Mouse (Mus musculus): Measurements from ENCODE around the gene Flt4. TPM values are rescaled to one million over a fixed set of nuclear protein-coding genes. Genes with fewer than 3 reads are reported as not detected.

The Flt4 gene
- total RNA-seq, 1 experiment from 2014 or later: 20.1 TPM

DNA sequence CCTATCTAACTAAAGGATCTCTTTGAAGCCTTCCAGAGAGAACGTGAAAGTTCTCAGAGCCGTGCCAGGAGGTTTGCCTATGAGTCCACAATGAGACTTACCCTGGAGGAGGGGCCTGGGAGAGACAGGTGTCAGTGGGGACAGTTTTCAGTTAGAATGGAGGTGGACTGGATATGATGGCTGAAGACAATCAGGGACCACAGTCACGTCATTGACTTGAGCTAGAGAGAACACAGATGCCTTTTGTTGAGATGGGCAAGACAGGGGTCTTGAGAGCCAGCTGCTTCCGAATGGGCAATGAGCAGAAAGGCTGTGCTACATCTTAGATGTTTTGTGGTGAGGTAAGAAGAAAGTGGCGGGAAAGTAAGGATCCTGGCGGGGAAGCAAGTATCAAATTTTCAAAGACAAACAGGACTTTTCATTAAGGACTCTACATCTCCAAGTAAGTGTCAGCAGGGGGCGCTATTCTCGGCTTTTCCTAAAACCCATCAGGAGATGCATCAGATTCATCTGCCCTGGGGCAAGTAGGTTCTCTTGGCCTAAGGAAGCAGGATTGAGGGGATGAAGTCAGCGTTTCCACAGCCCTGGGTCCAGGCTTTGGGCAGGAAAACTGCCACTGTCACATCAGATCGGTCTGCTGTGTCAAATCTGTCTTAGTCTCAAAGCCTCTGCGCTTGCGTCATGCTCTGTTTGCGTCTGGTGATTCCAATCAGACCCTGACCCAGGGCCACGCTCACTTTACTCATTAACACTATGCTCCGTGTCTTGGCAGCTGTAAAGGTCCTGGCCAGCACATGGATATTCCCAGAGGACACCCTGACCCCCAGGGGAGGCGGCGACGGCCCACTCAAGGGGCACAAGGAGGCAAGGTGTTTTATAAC, 41.3 kb downstream of the Flt4 start:
- DNase-seq: no peak

DNA sequence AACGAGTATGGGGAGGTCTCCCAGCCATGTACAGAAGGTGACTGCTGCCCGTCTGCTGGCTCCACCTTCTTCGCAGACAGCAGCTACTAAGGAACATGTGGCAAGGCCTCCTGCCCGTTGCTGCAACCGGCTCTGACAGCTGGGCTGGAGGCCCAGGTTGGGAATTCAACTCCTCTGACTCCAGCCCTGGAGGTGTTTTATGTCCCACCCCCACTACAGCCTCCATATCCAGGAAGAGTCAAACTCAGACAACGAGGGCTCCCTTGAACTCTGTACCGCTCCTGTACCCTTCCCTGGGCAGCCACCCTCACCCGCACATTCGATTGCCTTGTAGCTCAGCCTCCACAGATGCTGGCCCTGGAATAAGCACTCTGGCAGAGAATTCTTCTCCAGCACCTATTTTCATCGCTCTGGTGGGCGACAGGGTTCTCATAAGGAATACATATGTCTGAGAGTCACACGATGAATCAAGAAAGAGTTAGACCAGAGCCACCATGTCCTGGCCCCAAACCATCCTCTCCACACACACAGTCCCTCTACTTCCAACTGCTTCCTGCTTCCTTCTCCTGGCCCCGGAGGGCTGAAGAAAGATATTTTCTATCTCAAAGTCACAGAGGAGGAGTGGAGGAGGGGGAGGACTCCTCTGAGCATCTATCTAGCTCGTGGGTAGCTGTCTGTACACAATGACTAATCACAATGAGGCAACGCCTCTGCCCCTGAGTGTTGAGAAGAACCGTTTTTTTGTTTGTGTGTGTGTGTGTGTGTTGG, 42.1 kb downstream of the Flt4 start:
- DNase-seq: no peak

DNA sequence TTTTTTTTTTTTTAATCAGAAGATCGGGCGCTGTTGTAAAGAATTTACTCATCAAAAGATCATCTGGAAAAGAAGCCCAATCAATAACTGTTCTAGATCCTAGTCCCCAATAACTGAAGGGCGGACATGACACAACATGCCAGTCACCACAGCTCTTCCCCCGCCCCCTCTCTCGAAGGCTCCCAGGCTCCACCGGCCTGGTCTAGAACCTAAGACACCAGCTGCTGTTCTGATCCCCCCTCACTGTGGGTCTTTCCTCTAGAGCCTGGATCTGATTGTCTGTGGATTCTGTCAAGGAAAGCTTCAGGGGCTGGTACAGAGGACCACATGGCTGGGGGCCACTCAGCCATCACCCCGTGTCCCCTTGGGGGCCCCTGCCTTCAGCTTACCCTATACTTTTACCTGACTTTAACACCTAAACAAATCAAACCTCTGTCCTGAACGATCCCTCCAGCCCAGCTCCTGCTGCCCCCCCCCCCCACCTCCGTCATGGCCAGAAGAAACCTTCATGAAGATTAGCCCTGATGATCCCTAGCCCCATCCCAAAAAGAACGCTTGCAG, 42.8 kb downstream of the Flt4 start:
- no peak for DNase-seq

DNA sequence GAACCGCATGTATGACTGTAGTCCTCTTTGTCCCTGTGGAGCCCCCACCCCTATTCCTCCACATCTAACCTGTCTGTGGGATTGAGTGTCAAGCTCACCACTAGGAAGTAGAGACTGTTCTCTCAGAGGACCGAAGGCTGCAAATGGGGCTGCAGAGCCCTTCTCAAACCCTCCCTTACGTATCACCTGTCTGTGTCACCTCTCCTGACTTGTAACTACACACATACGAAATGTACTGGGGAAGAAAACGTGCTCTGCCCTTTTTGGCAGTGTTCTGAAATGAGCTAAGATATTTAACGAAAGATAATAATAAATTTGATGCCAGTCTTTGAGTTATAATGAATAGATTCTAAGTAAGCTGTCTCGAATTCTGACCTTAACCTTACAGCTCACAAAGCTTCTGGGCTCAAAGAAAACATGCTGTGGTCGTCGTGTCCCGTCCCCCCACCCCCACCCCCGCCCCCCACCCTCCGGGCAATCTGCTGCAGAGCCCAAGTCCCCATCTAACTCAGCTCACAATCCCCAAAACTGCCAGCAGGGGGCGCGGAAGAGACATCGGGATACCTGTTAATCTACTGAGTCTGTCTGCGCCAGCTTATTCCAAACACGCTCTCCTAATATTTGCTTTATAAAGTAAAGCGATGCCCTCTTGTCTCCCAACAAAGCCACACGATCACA, 43.5 kb downstream of the Flt4 start:
- DNase-seq: peak; percentile 86

DNA sequence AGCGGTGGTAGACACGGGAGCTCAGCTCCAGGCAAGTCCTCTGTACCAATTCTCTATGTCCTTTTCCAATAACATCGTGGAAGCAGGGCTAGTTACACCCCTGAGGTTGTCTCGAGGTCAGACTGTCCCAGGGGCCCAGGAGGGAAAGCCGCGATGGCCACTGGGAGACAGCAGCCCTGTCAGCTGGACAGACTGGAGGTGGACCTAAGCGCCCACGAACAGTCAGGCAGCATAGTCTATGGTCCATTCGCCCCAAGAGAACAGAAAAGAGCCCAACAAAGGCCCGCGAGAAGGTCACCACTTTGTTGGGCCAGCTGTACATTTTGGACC, 44.0 kb downstream of the Flt4 start:
- no peak for DNase-seq

DNA sequence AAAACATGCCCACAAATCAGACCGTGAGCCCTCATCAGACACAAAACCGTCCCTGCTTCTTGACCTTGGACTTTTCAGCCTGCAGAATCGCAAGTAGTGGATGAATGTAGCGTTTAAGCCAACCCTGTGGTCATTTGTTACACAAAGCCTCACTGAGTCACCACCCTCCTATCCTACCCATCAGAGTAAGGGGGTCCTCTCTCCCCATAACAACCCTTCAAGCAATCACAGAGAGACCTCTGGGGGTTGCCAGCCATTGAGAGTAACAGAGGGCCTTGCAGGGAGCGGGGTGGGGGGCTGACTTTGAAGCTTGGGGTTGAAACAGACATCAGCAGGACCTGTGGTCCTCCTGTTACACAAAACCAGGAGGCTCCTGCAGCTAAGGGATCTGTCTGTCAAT, 45.6 kb downstream of the Flt4 start:
- no peak for DNase-seq

DNA sequence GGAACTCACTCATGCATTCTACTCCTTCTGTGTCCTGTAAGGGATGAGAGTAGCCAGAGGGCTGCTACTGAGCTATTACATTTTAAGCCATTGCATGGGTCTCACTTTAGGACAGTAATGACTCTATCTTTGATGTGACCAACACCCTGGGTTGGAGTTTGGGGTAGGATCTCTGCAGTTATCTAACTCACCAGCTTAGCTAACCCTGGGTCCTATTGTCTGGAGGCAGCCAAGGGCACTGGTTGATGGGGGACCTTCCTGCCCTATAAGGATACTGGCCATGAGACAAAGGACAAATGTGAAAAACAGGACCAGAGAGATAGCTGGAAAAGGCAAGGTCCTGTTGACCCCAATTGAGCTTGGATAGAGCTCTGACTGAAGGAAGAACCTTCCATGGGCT, 46.4 kb downstream of the Flt4 start:
- no peak for DNase-seq

DNA sequence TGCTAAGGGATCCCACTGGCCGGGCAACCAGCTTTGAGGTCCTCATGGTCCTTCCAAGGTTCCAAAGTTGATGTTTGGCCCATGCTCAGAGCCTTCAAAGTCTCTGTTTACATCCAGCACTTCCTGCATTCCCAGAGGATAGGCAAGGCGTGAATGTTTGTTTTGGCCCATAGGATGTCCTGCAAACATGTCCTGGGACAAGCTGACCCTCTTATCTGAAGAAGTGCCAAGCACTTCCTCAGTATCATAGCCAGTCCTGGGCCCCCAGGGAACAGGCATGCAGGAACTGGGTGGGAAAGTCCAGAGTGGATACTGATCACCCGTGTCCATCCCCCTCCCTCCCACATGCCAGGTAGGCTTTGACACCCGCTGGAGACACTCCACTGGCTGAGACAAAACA, 49.0 kb downstream of the Flt4 start:
- DNase-seq: no peak

DNA sequence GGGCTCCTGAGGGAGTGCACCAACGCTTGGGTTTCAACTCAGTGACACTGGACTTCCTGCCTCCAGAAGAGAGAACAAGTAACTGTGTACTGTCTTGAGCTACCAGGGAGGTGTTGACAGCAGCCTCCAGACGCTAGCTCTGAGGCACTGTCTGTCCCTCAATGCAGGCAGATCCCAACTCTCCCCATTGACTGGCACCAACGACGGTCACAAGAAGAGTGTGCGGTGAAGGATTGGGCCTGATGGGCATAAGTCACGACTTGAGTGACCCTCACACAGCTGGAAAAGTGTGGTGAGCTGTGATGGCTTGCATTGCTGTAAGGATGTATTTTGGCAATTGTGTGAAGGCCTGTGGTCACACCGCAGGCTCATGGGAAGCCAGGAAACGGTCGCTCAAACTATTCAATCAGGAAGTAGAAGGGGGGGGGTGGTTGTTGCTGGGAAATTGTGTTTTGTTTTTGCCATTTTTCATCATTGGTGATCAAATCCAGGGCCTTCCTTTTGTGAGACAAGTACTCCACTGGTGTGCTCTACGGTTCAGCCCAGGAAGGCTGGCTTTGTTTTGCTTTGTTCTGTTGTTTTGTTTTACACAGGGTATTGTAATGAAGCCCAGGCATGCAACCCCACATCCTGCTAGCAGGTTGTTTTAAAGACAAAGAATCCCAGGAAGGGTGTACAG, 49.9 kb downstream of the Flt4 start:
- DNase-seq: no peak

DNA sequence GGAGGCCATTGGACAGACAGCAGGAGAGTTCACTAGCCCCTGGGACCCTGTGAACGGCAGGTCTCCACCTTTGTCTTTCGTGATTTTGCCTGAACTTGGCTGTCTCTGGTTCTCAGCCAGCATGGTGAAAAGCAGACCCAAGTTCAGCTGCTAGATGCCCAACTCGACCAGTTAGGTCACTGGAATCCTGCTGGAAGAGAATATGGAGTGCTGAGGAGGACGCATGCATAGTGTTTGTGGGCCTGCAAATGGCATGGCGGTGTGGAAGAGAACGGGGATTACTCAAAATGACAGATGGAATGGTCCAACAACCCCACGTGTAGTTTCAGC, 50.4 kb downstream of the Flt4 start:
- no peak for DNase-seq

DNA sequence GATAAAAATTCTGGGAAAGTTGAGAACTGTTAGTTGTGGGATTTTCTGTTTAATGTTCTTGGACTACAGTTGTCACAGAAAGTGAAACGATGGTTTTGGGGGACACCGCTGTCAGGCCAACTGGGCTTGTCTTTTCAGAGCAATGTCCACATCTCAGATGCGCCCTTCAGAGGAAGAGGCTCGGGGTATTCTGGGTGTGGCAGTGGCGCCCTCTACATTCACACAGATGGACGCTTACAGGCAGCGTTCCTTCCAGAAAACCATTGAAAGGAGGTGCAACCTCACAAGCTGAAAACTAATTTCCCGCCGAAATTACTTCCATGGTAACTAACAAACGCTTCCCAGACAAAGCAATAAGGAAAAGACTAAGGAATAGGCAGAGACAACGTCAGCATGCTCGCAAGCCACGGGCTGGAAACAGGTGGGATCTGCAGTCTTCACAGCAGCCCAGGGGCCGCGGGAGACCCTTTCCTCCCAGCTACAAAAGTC, 53.3 kb downstream of the Flt4 start:
- DNase-seq: no peak

DNA sequence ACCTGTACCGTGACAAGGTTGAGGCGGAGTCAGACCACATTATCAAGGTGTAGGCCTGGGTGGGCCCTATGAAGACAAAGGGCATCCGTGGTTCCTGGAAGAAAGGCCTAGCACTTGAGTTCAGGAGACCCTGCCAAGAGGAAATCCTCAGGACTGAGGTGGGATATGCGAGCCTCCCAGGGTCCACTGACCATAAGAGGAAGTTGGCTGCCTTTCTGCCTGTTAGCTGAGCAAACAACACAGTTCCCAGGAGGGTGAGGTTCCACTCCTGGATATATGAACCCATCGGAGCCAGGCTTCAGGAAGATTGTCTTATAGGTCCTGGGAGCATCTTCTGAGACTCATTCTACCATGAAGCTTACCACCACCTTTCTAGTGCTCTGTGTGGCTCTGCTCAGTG, 54.2 kb downstream of the Flt4 start, which contains the start of gene Scgb3a1:
TSS of gene Scgb3a1 (plus strand) at position 301 of the 400 bp plus-strand sequence.
- no peak for DNase-seq

DNA sequence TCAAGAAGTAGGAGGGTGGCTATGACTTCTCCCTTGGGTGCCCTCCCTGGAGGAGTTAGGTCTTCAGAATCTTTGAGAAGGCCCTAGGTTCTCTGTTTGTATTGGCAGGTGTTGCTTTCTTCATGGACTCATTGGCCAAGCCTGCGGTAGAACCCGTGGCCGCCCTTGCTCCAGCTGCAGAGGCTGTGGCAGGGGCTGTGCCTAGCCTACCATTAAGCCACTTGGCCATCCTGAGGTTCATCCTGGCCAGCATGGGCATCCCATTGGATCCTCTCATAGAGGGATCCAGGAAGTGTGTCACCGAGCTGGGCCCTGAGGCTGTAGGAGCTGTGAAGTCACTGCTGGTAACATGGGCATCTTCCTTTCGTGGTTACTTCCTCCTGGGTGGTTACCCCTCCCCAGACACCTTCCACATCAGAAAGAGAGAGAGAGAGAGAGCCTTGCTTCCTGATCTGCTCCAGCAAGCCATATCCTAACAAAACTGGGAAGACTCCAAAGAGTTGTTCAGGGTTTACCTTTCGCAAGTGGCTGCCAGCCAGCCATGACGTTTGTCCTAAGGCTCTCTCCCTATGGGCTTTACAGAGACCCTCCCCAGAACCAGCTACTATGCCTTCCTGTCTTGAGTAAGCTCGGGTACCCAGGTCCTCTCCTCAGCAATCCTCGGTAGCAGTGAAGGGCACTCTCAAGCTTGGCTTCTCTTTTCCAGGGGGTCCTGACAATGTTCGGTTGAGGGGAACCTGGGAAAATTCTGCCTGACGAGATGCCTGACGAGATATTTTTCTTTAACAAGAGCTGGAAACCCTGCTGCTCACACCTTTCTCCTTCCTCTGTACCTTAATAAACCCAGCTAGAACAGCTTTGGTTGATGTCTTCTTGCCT, 55.4 kb downstream of the Flt4 start:
- no peak for DNase-seq

DNA sequence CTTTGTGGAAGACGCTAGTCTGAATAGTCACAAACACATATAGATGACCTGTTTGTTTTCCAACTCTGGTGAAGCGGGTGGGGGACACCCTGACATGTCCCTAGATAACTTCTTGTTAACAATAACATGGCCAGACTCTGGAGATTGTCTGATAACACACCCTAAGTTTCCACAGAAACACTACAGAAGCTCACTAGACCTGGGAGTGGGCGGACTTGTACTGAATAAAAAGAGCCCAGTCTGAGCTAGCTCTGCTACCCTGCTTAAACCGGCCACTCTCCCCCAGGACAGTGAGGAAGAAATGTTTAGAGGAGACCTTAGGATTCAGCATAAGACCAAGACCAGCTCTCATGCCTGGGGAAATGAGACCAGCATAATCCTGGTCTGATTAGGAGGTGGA, 56.4 kb downstream of the Flt4 start:
- DNase-seq: no peak

DNA sequence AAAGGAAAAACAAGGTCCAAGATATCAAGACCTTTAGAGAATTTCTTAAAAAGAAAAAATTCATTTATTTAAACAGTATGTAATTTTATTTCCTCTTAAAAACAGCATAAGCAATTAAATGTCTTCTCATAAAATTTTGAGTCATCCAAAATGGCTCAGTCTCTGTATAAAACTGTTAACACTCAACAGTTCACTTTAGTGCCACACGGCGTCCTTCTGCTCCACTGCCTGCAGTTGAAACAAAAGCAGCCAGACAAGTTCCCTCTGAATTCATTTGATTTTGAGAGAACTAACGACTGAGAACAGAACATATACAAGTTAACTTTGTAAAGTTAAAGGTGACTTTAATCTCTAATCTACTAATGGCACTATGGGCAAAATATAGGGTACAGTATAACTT, 64.4 kb downstream of the Flt4 start:
- no peak for DNase-seq

DNA sequence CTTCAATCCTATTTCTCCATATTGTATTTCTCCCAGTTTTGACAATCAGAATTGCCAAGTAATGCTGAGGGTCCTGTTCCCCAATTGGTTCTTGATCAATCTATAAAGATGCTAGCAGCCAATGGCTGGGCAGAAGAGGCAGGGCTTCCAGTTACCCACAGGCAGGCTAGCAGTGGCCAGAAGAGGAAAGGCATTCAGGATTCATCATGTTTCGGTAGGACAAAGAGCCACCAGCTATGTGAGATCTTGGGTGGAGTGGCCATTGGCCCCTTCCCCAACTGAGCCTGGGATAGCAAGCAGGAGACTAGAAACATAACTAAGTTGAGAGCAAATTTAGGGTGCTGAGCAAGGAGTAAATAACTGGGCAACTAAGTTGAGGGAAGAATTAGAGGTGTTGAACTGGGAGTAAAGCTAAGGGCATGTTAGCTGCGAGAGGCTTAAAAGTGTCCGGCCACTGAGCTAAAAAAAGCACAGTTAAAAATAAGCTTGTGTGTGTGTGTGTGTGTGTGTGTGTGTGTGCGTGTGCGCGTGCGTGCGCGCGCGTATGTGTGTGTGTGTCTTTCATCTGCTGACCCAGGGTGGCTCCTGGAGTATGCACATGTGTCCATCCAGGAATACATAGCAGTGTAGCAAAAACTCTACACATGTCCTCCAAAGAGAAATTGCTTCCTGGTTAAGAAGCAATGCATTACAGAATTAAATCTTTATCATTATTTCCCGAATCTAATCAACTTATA, 75.3 kb downstream of the Flt4 start:
- no peak for DNase-seq

DNA sequence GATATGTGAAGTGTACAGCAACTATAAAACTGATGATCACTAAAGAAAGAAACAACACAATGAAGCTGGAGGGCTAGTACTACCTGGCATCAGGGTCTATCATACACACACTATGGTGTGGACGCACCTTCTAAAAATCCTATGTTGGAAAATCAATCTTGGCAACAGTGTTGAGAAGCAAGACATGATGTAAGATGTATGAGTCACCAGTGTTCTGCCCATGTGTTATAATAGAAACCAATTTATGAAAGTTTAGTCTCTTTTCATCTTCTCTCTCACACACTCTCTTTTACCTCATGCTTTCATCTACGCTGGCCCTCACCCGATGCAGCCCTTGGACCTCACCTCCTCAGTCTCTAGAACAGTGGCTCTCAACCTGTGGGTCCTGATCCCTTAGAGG, 86.0 kb downstream of the Flt4 start:
- no peak for DNase-seq

DNA sequence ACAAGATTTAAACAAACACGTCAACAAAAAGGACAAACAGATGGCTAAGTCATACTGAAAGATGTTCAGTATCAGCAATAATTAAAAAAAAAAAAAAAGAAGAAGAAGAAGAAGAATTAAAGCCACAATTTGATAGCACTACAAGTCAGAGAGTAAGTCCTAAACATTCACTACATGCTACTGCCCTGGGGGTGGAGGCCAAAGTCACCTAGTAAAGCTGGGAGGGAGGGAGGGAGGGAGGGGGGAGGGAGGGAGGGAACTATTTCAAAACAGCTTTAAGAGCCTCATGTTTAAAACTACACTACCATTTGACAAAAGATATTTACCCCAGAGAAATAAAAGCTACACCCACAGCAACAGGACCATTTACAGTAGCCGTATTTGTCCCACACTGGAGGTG, 86.6 kb downstream of the Flt4 start:
- DNase-seq: no peak

DNA sequence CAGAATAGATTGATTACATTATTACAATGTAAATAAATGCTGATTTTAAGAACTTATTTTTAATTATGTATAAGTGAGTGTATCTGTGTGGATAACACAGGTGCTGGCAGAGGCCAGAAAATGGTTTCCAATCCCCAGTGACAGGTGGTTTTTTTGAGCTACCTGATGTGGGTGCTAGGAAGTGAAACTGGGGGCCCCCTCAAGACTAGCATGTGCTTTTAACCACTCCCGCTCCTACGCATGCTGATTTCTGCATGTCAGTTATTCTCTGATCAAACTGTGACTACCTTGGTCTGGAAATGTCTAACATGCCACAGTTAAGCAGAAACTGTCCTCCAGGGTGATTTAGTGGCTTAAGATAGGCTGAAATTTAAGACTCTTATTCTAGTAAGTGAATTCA, 87.4 kb downstream of the Flt4 start:
- DNase-seq: no peak

DNA sequence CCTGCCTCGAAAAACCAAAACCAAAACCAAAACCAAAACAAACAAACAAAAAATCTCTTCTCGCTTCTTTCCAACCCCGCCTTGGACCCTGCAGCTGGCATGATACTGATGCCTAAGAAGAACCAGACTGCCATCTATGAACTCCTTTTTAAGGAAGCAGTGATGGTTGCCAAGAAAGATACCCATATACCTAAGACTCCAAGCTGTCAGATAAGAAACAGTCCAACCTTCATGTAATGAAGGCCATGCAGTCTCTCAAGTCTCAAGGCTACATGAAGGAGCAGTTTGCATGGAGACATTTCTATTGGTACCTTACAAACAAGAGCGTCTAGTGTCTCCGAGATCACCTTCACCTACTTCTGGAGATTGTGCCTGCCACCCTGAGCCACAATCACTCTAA, 88.7 kb downstream of the Flt4 start:
- DNase-seq: no peak

DNA sequence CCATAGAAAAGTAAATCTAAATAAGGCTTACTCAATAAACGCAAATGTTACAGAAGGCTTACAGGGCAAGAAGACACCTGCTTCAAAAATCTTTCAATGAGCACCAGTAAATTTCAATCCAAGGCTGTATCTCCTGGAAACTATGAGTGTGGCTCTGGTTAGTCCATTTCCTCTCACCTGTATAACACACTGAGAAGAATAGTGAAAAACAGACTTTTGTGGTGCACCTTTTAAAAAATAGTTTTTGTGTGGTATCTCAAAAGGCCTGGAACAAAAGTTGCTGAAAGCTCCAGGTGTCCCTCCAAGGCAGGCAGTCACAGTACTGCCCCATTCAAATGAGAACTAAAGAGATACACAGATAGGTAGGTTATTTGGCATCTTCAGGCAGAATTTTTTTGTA, 90.0 kb downstream of the Flt4 start:
- DNase-seq: no peak

Data from adrenal gland, postnatal 25 days (tissue).